Mouse (Mus musculus): ENCODE data around the gene Wdr83os. TPM values are rescaled to one million over a fixed set of nuclear protein-coding genes. Genes with fewer than 3 reads are reported as not detected.

Gene Wdr83os
- polyA plus RNA-seq, 2 experiments, result 40.6 to 61.8 TPM

- no peak overlapping the region for H3K9ac ChIP-seq (replicated peaks)
- WGBS (ENCODE audit: insufficient replicate concordance), result 81% methylated on average over 13 of the region's 13 CpGs
Measured at GRCm38 (mm10) chr8:85095051-85095450, 14.5 kb downstream of the Wdr83os start.

DNA sequence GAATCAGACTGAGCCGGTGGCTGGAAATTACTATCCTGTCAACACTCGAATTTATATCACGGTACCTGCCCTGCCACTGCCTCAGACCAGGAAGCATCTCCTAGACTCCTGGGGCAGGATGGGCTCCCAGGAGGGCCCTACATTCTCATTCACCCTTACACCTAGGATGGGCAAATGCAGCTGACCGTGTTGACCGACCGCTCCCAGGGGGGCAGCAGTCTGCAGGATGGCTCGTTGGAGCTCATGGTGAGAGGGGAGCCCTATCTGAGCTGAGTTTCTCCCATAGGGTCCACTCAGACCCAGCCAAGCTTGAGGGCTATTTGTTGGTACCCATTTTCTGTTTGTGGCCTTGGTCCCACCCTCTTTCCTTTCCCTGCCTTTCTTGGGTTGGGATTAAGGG, 15.0 kb downstream of the Wdr83os start:
- Histone ChIP-seq H3K27me3 (ENCODE audit: control insufficient read depth, insufficient read depth, low read length) (no peaks in the 10 kb centered on the region), H3K4me3 (ENCODE audit: insufficient read depth in 1 of 2, low read depth in 2 of 2, low read length in 2 of 2) (no peak overlapping the region), H3K36me3 (replicated peaks; ENCODE audit: control insufficient read depth, insufficient read depth, low read depth) (peaks cover 4% of the 10 kb centered on the region), H3K9me3 (ENCODE audit: control insufficient read depth, low read length) (no peaks in the 10 kb centered on the region), H3K4me1 (replicated peaks; ENCODE audit: control insufficient read depth in 2 of 2, insufficient read depth in 2 of 2, low read length in 1 of 2) (no peaks in the 10 kb centered on the region), H3K4me2 (ENCODE audit: low read depth) (no peak overlapping the region), H3K9ac (replicated peaks) (no peak overlapping the region), H3K27ac (no peak overlapping the region)
- DNase-seq (ENCODE audit: low read depth in 3 of 3, low spot score in 3 of 3), result no peak
- TF ChIP-seq EP300 (IDR thresholded peaks at IDR 0.05; ENCODE audit: low read depth) (no peak), CTCF (IDR thresholded peaks at IDR 0.05; ENCODE audit: low read depth) (no peak)
- WGBS (ENCODE audit: insufficient replicate concordance), result 80% methylated on average over 7 of the region's 7 CpGs
- no peak for ATAC-seq (ENCODE audit: insufficient read depth)

More at GRCm38 (mm10) chr8:85095051-85095450, 14.5 kb downstream of the Wdr83os start:
- Histone ChIP-seq H3K36me3 (replicated peaks; ENCODE audit: control insufficient read depth, insufficient read depth, low read depth) (peaks cover 4% of the 10 kb centered on the region), H3K4me2 (ENCODE audit: low read depth) (no peak overlapping the region), H3K4me3 (ENCODE audit: insufficient read depth in 1 of 2, low read depth in 2 of 2, low read length in 2 of 2) (no peak overlapping the region), H3K4me1 (replicated peaks; ENCODE audit: control insufficient read depth in 2 of 2, insufficient read depth in 2 of 2, low read length in 1 of 2) (no peaks in the 10 kb centered on the region), H3K27ac (no peak overlapping the region), H3K9me3 (ENCODE audit: control insufficient read depth, low read length) (no peaks in the 10 kb centered on the region), H3K27me3 (ENCODE audit: control insufficient read depth, insufficient read depth, low read length) (no peaks in the 10 kb centered on the region)
- no peak for DNase-seq (ENCODE audit: low read depth in 3 of 3, low spot score in 3 of 3)
- ATAC-seq (ENCODE audit: insufficient read depth), result no peak
- no peak for TF ChIP-seq EP300 (IDR thresholded peaks at IDR 0.05; ENCODE audit: low read depth)
- TF ChIP-seq CTCF (IDR thresholded peaks at IDR 0.05; ENCODE audit: low read depth), result no peak

DNA sequence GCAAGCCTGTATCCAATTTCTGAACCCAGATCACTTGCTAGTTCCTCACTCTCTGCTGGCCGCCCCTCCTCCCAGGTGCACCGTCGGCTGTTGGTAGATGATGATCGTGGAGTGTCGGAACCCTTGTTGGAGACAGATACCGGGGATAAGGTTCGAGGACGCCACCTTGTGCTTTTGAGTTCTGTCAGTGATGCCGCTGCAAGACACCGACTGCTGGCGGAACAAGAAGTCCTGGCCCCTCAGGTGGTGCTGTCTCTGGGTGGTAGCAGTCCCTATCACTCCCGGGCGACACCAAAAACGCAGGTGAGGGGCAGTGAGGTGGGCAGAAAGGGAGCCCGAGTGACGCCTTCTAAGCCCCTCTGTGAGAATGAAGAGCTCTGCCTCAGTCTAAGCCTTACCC, 15.7 kb downstream of the Wdr83os start:
- Histone ChIP-seq H3K9me3 (ENCODE audit: control insufficient read depth, low read length) (no peaks in the 10 kb centered on the region), H3K4me1 (replicated peaks; ENCODE audit: control insufficient read depth in 2 of 2, insufficient read depth in 2 of 2, low read length in 1 of 2) (no peaks in the 10 kb centered on the region), H3K9ac (replicated peaks) (no peak overlapping the region), H3K27ac (no peak overlapping the region), H3K27me3 (ENCODE audit: control insufficient read depth, insufficient read depth, low read length) (no peaks in the 10 kb centered on the region), H3K36me3 (replicated peaks; ENCODE audit: control insufficient read depth, insufficient read depth, low read depth) (peaks cover 4% of the 10 kb centered on the region), H3K4me3 (ENCODE audit: insufficient read depth in 1 of 2, low read depth in 2 of 2, low read length in 2 of 2) (no peak overlapping the region), H3K4me2 (ENCODE audit: low read depth) (no peak overlapping the region)
- DNase-seq (ENCODE audit: low read depth in 3 of 3, low spot score in 3 of 3), result no peak
- WGBS (ENCODE audit: insufficient replicate concordance), result 78% methylated on average over 16 of the region's 16 CpGs
- TF ChIP-seq EP300 (IDR thresholded peaks at IDR 0.05; ENCODE audit: low read depth), result no peak
- no peak for ATAC-seq (ENCODE audit: insufficient read depth)

- DNase-seq (ENCODE audit: low read depth in 3 of 3, low spot score in 3 of 3) (no peak), ATAC-seq (ENCODE audit: insufficient read depth) (no peak)
- Histone ChIP-seq H3K27ac (no peak overlapping the region), H3K36me3 (replicated peaks; ENCODE audit: control insufficient read depth, insufficient read depth, low read depth) (peaks cover 4% of the 10 kb centered on the region), H3K4me2 (ENCODE audit: low read depth) (no peak overlapping the region), H3K9ac (replicated peaks) (no peak overlapping the region), H3K4me3 (ENCODE audit: insufficient read depth in 1 of 2, low read depth in 2 of 2, low read length in 2 of 2) (no peak overlapping the region), H3K9me3 (ENCODE audit: control insufficient read depth, low read length) (no peaks in the 10 kb centered on the region), H3K4me1 (replicated peaks; ENCODE audit: control insufficient read depth in 2 of 2, insufficient read depth in 2 of 2, low read length in 1 of 2) (no peaks in the 10 kb centered on the region), H3K27me3 (ENCODE audit: control insufficient read depth, insufficient read depth, low read length) (no peaks in the 10 kb centered on the region)
- TF ChIP-seq CTCF (IDR thresholded peaks at IDR 0.05; ENCODE audit: low read depth) (no peak), EP300 (IDR thresholded peaks at IDR 0.05; ENCODE audit: low read depth) (no peak)
- WGBS (ENCODE audit: insufficient replicate concordance), result 76% methylated on average over 4 of the region's 4 CpGs
Measured at GRCm38 (mm10) chr8:85096850-85097249, 16.3 kb downstream of the Wdr83os start.

GRCm38 (mm10) chr8:85100076-85100665, 19.6 kb downstream of the Wdr83os start:
- Histone ChIP-seq H3K9me3 (ENCODE audit: control insufficient read depth, low read length) (no peaks in the 10 kb centered on the region), H3K27me3 (ENCODE audit: control insufficient read depth, insufficient read depth, low read length) (no peaks in the 10 kb centered on the region), H3K9ac (replicated peaks) (no peak overlapping the region), H3K4me3 (ENCODE audit: insufficient read depth in 1 of 2, low read depth in 2 of 2, low read length in 2 of 2) (no peak overlapping the region), H3K4me2 (ENCODE audit: low read depth) (no peak overlapping the region), H3K27ac (no peak overlapping the region), H3K36me3 (replicated peaks; ENCODE audit: control insufficient read depth, insufficient read depth, low read depth) (peaks cover 4% of the 10 kb centered on the region), H3K4me1 (replicated peaks; ENCODE audit: control insufficient read depth in 2 of 2, insufficient read depth in 2 of 2, low read length in 1 of 2) (no peaks in the 10 kb centered on the region)
- DNase-seq (ENCODE audit: low read depth in 3 of 3, low spot score in 3 of 3) (no peak), ATAC-seq (ENCODE audit: insufficient read depth) (no peak)
- 55% methylated on average over 4 of the region's 4 CpGs for WGBS (ENCODE audit: insufficient replicate concordance)
- TF ChIP-seq EP300 (IDR thresholded peaks at IDR 0.05; ENCODE audit: low read depth), result no peak
- TF ChIP-seq CTCF (IDR thresholded peaks at IDR 0.05; ENCODE audit: low read depth), result no peak
